9 mouse cellular contexts compared by ENCODE assay signal in the genomic region with DNA sequence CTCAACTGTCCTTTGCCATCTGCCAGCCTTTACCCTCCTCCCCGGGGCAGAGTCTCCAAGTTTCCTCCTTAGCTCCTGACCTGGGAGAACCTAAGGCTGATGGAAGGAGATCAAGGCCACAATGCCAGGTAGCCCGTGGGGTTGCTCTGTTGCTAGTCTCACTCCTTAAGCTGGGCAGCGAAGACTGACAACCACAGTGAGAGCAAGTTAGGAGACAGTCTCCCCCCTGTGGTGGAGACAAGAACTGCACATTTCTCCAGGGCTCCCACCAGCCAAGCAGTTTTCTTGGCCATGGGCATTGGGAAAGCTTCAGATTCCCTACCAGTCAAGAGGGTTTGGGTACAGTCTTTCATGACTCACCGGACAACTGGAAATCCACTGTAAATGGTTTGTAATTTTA. TPM values are rescaled to one million over a fixed set of nuclear protein-coding genes. Genes with fewer than 3 reads are reported as not detected.
DNase-seq lines count a peak whose midpoint lies in the region; ATAC-seq and TF ChIP-seq lines count a peak whose summit lies in the region.
"Had no signal": no experiment of that assay in that cellular context is flagged by ENCODE, and none has a peak within 500 bp of the region (broad histone marks: within the 10 kb centered on the region; RNA-seq: fewer than 3 reads in every experiment).

No protein-coding gene starts in this region.

- peak; percentile 52 for DNase-seq in kidney, adult 11 months
- peak; percentile 34 to 39 for DNase-seq in adrenal gland, postnatal 4 days (ENCODE audit: low spot score in 2 of 2)
- peak; percentile 56 for DNase-seq in embryonic facial prominence, embryonic 14.5 days (ENCODE audit: low spot score)
- peak; percentile 79 for DNase-seq in induced T-regulatory cell, adult 2 months (ENCODE audit: low read depth)
- peak; percentile 70 for DNase-seq in limb, embryonic 14.5 days (ENCODE audit: low spot score)
- peak; percentile 68 for DNase-seq in neural tube, embryonic 11.5 days (ENCODE audit: low spot score)
- peak; percentile 72 for DNase-seq in thymus, postnatal 0 days (ENCODE audit: low spot score)

- no peak overlapping the region for H3K9ac ChIP-seq in kidney, embryonic 14.5 days (ENCODE audit: low read depth, low read length)
- no peak overlapping the region for H3K9ac ChIP-seq in embryonic facial prominence, embryonic 14.5 days (ENCODE audit: low read depth, low read length)
- H3K9ac ChIP-seq in limb, embryonic 14.5 days (ENCODE audit: low read depth, low read length, severe bottlenecking) = no peak overlapping the region
- no peak overlapping the region for H3K9ac ChIP-seq in neural tube, embryonic 11.5 days (ENCODE audit: low read length)

- no peak overlapping the region for H3K27ac ChIP-seq in kidney, embryonic 14.5 days (ENCODE audit: low read depth, low read length)
- no peak overlapping the region for H3K27ac ChIP-seq in embryonic facial prominence, embryonic 14.5 days (replicated peaks; ENCODE audit: low read depth, low read length)
- no peak overlapping the region for H3K27ac ChIP-seq in limb, embryonic 14.5 days (replicated peaks; ENCODE audit: low read depth, low read length)
- H3K27ac ChIP-seq in neural tube, embryonic 11.5 days (ENCODE audit: low read depth, low read length) = no peak overlapping the region

- no peak overlapping the region for H3K4me3 ChIP-seq in kidney, embryonic 14.5 days (ENCODE audit: low read length)
- no peak overlapping the region for H3K4me3 ChIP-seq in embryonic facial prominence, embryonic 14.5 days (ENCODE audit: low read depth, low read length)
- H3K4me3 ChIP-seq in limb, embryonic 14.5 days (replicated peaks; ENCODE audit: low read length) = no peak overlapping the region
- H3K4me3 ChIP-seq in neural tube, embryonic 11.5 days (ENCODE audit: low read depth, low read length) = no peak overlapping the region

- no peak for TF ChIP-seq POLR2A in limb, embryonic 14.5 days (IDR thresholded peaks at IDR 0.05; ENCODE audit: borderline replicate concordance, extremely low read depth, insufficient read depth, insufficient read length)

- H3K4me1 ChIP-seq in kidney, embryonic 14.5 days (ENCODE audit: control insufficient read depth, insufficient read depth, low read length) = no peaks in the 10 kb centered on the region
- no peaks in the 10 kb centered on the region for H3K4me1 ChIP-seq in embryonic facial prominence, embryonic 14.5 days (ENCODE audit: control insufficient read depth, insufficient read depth, low read length)
- no peaks in the 10 kb centered on the region for H3K4me1 ChIP-seq in limb, embryonic 14.5 days (ENCODE audit: control insufficient read depth, insufficient read depth, low read length)
- no peaks in the 10 kb centered on the region for H3K4me1 ChIP-seq in neural tube, embryonic 11.5 days (ENCODE audit: control insufficient read depth, insufficient read depth, low read length)

- no peak overlapping the region for H3K4me2 ChIP-seq in kidney, embryonic 14.5 days (replicated peaks; ENCODE audit: low read depth, low read length)
- no peak overlapping the region for H3K4me2 ChIP-seq in embryonic facial prominence, embryonic 14.5 days (ENCODE audit: low read depth, low read length)
- H3K4me2 ChIP-seq in limb, embryonic 14.5 days (replicated peaks; ENCODE audit: low read depth, low read length, severe bottlenecking) = no peak overlapping the region
- H3K4me2 ChIP-seq in neural tube, embryonic 11.5 days (ENCODE audit: low read depth) = no peak overlapping the region

- no peaks in the 10 kb centered on the region for H3K27me3 ChIP-seq in kidney, embryonic 14.5 days (ENCODE audit: control insufficient read depth, insufficient read depth, low read length)
- H3K27me3 ChIP-seq in embryonic facial prominence, embryonic 14.5 days (replicated peaks; ENCODE audit: control insufficient read depth, insufficient read depth, low read length) = no peaks in the 10 kb centered on the region
- H3K27me3 ChIP-seq in limb, embryonic 14.5 days (ENCODE audit: control insufficient read depth, insufficient read depth, low read length) = no peaks in the 10 kb centered on the region
- H3K27me3 ChIP-seq in neural tube, embryonic 11.5 days (ENCODE audit: control insufficient read depth, insufficient read depth, low read length) = no peaks in the 10 kb centered on the region

- ATAC-seq in kidney, embryonic 14.5 days (ENCODE audit: low FRiP score, low TSS enrichment) = no peak
- no peak for ATAC-seq in embryonic facial prominence, embryonic 14.5 days (ENCODE audit: low read depth)
- 0 out of 2 replicates have a peak, but pooled peaks have one; percentile 34 for ATAC-seq in limb, embryonic 14.5 days (ENCODE audit: low FRiP score, low read depth)
- no peak for ATAC-seq in neural tube, embryonic 11.5 days (ENCODE audit: insufficient read depth, low FRiP score, low TSS enrichment)

- WGBS in kidney, embryonic 14.5 days = 41% methylated on average over 4 of the region's 4 CpGs
- 44% methylated on average over 4 of the region's 4 CpGs for WGBS in embryonic facial prominence, embryonic 14.5 days
- 44% methylated on average over 4 of the region's 4 CpGs for WGBS in limb, embryonic 14.5 days
- 50% methylated on average over 4 of the region's 4 CpGs for WGBS in neural tube, embryonic 11.5 days

- H3K9me3 ChIP-seq in kidney, embryonic 14.5 days (ENCODE audit: control insufficient read depth, low read length) = no peaks in the 10 kb centered on the region
- no peaks in the 10 kb centered on the region for H3K9me3 ChIP-seq in embryonic facial prominence, embryonic 14.5 days (ENCODE audit: control insufficient read depth, low read length)
- H3K9me3 ChIP-seq in limb, embryonic 14.5 days (ENCODE audit: control insufficient read depth, low read length) = no peaks in the 10 kb centered on the region
- H3K9me3 ChIP-seq in neural tube, embryonic 11.5 days (ENCODE audit: control insufficient read depth, low read length) = no peaks in the 10 kb centered on the region

- H3K36me3 ChIP-seq in kidney, embryonic 14.5 days (ENCODE audit: control insufficient read depth, insufficient read depth, low read length) = no peaks in the 10 kb centered on the region
- H3K36me3 ChIP-seq in embryonic facial prominence, embryonic 14.5 days (ENCODE audit: control insufficient read depth, insufficient read depth, low read length) = no peaks in the 10 kb centered on the region
- H3K36me3 ChIP-seq in limb, embryonic 14.5 days (ENCODE audit: control insufficient read depth, insufficient read depth, low read length) = no peaks in the 10 kb centered on the region
- H3K36me3 ChIP-seq in neural tube, embryonic 11.5 days (ENCODE audit: control insufficient read depth, insufficient read depth, low read length) = no peaks in the 10 kb centered on the region

RNA-seq across cellular contexts. Expression of a gene that starts 7.2 kb away (rescaled TPM):
- polyA plus RNA-seq in kidney, embryonic 14.5 days (2014; fragmentation: Nextera tagmentation; extraction: Ambion mirVana) = not detected in 2 replicates
- not detected for total RNA-seq in adrenal gland, postnatal 4 days (2021)
- not detected in 2 replicates for polyA plus RNA-seq in embryonic facial prominence, embryonic 14.5 days (2014; fragmentation: Nextera tagmentation; extraction: Ambion mirVana)
- polyA plus RNA-seq in limb, embryonic 14.5 days (2012; rRNA removed) = 0.05 TPM in 1 of 2 replicates, not detected in the other
- polyA plus RNA-seq in limb, embryonic 14.5 days (2014; fragmentation: Nextera tagmentation; extraction: Ambion mirVana) = not detected in 2 replicates
- polyA plus RNA-seq in neural tube, embryonic 11.5 days (2014; fragmentation: Nextera tagmentation; extraction: Ambion mirVana) = 0.20 TPM in 1 of 2 replicates, not detected in the other
- polyA plus RNA-seq in thymus, postnatal 0 days (2015; fragmentation: Nextera tagmentation; extraction: Ambion mirVana) = 1.6 and 2.0 TPM in 2 replicates
- polyA plus RNA-seq: stomach, embryonic 16.5 days had no signal

RNA-seq across cellular contexts. Expression of a gene that starts 16.5 kb away (rescaled TPM):
- polyA plus RNA-seq in kidney, embryonic 14.5 days (2014; fragmentation: Nextera tagmentation; extraction: Ambion mirVana) = 7.3 and 11.0 TPM in 2 replicates
- total RNA-seq in adrenal gland, postnatal 4 days (2021) = 10 to 100 TPM; 23.9 to 24.7 TPM
- 8.6 and 10.2 TPM in 2 replicates for polyA plus RNA-seq in embryonic facial prominence, embryonic 14.5 days (2014; fragmentation: Nextera tagmentation; extraction: Ambion mirVana)
- 22.2 TPM in 2 replicates for polyA plus RNA-seq in limb, embryonic 14.5 days (2012; rRNA removed)
- polyA plus RNA-seq in limb, embryonic 14.5 days (2014; fragmentation: Nextera tagmentation; extraction: Ambion mirVana) = 9.6 and 11.3 TPM in 2 replicates
- 11.0 and 12.0 TPM in 2 replicates for polyA plus RNA-seq in neural tube, embryonic 11.5 days (2014; fragmentation: Nextera tagmentation; extraction: Ambion mirVana)
- 15.4 and 17.6 TPM in 2 replicates for polyA plus RNA-seq in thymus, postnatal 0 days (2015; fragmentation: Nextera tagmentation; extraction: Ambion mirVana)

RNA-seq across cellular contexts. Expression of a gene that starts 49.3 kb away (rescaled TPM):
- polyA plus RNA-seq in kidney, embryonic 14.5 days (2014; fragmentation: Nextera tagmentation; extraction: Ambion mirVana) = 13.1 and 14.2 TPM in 2 replicates
- 1 to 10 TPM; 8.8 to 9.8 TPM for total RNA-seq in adrenal gland, postnatal 4 days (2021)
- polyA plus RNA-seq in embryonic facial prominence, embryonic 14.5 days (2014; fragmentation: Nextera tagmentation; extraction: Ambion mirVana) = 9.6 and 10.7 TPM in 2 replicates
- polyA plus RNA-seq in limb, embryonic 14.5 days (2012; rRNA removed) = 22.6 and 24.2 TPM in 2 replicates
- polyA plus RNA-seq in limb, embryonic 14.5 days (2014; fragmentation: Nextera tagmentation; extraction: Ambion mirVana) = 11.3 and 12.4 TPM in 2 replicates
- 11.0 and 13.3 TPM in 2 replicates for polyA plus RNA-seq in neural tube, embryonic 11.5 days (2014; fragmentation: Nextera tagmentation; extraction: Ambion mirVana)
- polyA plus RNA-seq in thymus, postnatal 0 days (2015; fragmentation: Nextera tagmentation; extraction: Ambion mirVana) = 14.5 and 15.1 TPM in 2 replicates
